Mouse (Mus musculus): Measurements from ENCODE around the gene Tufm. TPM values are rescaled to one million over a fixed set of nuclear protein-coding genes. Genes with fewer than 3 reads are reported as not detected.
"Not testable (repeated sequence)": the region's sequence is repeated elsewhere in the genome, so short reads cannot be mapped to it uniquely, and the experiment has no call there.

The Tufm gene
- total and polyA plus RNA-seq, 2 experiments = 90.8 to 163 TPM

- H3K4me1 ChIP-seq (ENCODE audit: control insufficient read depth, insufficient read depth, low read length) = no peaks in the 10 kb centered on the region; the same call in none of the 2 replicates
- H3K9ac ChIP-seq (ENCODE audit: low read depth, low read length) = no peak overlapping the region
- peak; percentile 60 for DNase-seq (ENCODE audit: extremely low read depth, low read depth, low spot score)
- peak overlapping the region; percentile 32; the same call in 1 of the 2 replicates for H3K4me3 ChIP-seq (ENCODE audit: insufficient read depth, low read depth, low read length)
- H3K36me3 ChIP-seq (ENCODE audit: control insufficient read depth, insufficient read depth, low read length) = no peaks in the 10 kb centered on the region
- no peak for TF ChIP-seq POLR2A (IDR thresholded peaks at IDR 0.05; ENCODE audit: extremely low read depth, insufficient read depth, low read length)
- TF ChIP-seq CTCF (IDR thresholded peaks at IDR 0.05; ENCODE audit: low read depth, low read length) = peak; percentile 36
- no peak overlapping the region for H3K27ac ChIP-seq (replicated peaks; ENCODE audit: insufficient read depth, low read depth, low read length)
- 18% methylated on average over 5 of the region's 5 CpGs for WGBS
- H3K27me3 ChIP-seq (ENCODE audit: control insufficient read depth, insufficient read depth, low read length) = no peaks in the 10 kb centered on the region
- no peaks in the 10 kb centered on the region for H3K79me2 ChIP-seq (ENCODE audit: control insufficient read depth, insufficient read depth, low read length)
These were observed 5.5 kb upstream of the Tufm start for GRCm38 (mm10) chr7:126481699-126482098.

GRCm38 (mm10) chr7:126482392-126482871, 4.7 kb upstream of the Tufm start:
- H3K79me2 ChIP-seq (ENCODE audit: control insufficient read depth, insufficient read depth, low read length) = no peaks in the 10 kb centered on the region
- TF ChIP-seq CTCF (IDR thresholded peaks at IDR 0.05; ENCODE audit: low read depth, low read length) (no peak), POLR2A (IDR thresholded peaks at IDR 0.05; ENCODE audit: extremely low read depth, insufficient read depth, low read length) (peak; percentile 76)
- peak overlapping the region; percentile 39 for H3K27ac ChIP-seq (replicated peaks; ENCODE audit: insufficient read depth, low read depth, low read length)
- H3K9ac ChIP-seq (ENCODE audit: low read depth, low read length) = peak overlapping the region; percentile 20
- H3K4me1 ChIP-seq (ENCODE audit: control insufficient read depth, insufficient read depth, low read length) = no peaks in the 10 kb centered on the region; the same call in none of the 2 replicates
- H3K27me3 ChIP-seq (ENCODE audit: control insufficient read depth, insufficient read depth, low read length) = no peaks in the 10 kb centered on the region
- DNase-seq (ENCODE audit: extremely low read depth, low read depth, low spot score) = peak; percentile 95
- no peaks in the 10 kb centered on the region for H3K36me3 ChIP-seq (ENCODE audit: control insufficient read depth, insufficient read depth, low read length)
- under 1% methylated on average over 22 of the region's 23 CpGs for WGBS
- peak overlapping the region; percentile 8; the same call in 1 of the 2 replicates for H3K4me3 ChIP-seq (ENCODE audit: insufficient read depth, low read depth, low read length)

DNA sequence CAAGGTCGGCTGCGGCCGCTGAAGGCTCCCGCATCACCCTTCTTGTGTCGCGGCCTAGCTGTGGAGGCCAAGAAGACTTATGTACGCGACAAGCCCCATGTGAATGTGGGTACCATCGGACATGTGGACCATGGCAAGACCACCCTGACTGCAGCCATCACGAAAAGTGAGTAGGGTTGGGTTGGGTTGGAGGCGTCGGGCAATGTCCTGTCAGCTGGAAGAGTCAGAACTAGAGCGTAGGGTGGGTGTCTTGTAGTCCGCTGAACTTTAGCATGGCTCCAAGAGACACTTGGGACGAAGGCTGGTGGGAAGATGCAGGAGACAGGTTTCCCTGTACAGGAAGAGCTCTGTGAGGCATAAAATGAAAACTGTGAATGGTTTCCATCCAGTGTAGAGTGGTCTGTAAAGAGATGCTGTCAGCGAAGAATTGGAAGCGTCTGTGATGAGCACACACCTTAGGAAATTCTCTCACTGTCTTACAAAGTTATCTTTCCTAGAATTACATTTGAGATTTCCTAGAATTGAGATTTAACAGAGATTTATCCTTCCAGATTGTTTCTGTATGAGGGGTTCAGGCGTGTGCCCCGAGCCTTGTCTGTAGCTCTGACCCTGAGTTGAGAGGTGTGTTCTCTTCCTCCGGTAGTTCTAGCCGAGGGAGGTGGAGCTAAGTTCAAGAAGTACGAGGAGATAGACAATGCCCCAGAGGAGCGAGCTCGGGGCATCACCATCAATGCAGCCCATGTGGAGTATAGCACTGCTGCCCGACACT, 640 bp downstream of the Tufm start:
- H3K4me3 ChIP-seq (ENCODE audit: insufficient read depth, low read depth, low read length) = peak overlapping the region; percentile 87
- H3K27ac ChIP-seq (replicated peaks; ENCODE audit: insufficient read depth, low read depth, low read length) = peak overlapping the region; percentile 18
- H3K9ac ChIP-seq (ENCODE audit: low read depth, low read length) = peak overlapping the region; percentile 90
- not testable (repeated sequence) for H3K4me1 ChIP-seq (ENCODE audit: control insufficient read depth, insufficient read depth, low read length); DNase-seq (ENCODE audit: extremely low read depth, low read depth, low spot score); H3K79me2 ChIP-seq (ENCODE audit: control insufficient read depth, insufficient read depth, low read length); H3K27me3 ChIP-seq (ENCODE audit: control insufficient read depth, insufficient read depth, low read length)
- 5% methylated on average over 25 of the region's 25 CpGs for WGBS
- H3K36me3 ChIP-seq (ENCODE audit: control insufficient read depth, insufficient read depth, low read length) = peaks cover 14% of the 10 kb centered on the region

- no peak overlapping the region for H3K4me3 ChIP-seq (ENCODE audit: insufficient read depth, low read depth, low read length)
These were observed 3.8 kb downstream of the Tufm start for GRCm38 (mm10) chr7:126491005-126491404.

DNA sequence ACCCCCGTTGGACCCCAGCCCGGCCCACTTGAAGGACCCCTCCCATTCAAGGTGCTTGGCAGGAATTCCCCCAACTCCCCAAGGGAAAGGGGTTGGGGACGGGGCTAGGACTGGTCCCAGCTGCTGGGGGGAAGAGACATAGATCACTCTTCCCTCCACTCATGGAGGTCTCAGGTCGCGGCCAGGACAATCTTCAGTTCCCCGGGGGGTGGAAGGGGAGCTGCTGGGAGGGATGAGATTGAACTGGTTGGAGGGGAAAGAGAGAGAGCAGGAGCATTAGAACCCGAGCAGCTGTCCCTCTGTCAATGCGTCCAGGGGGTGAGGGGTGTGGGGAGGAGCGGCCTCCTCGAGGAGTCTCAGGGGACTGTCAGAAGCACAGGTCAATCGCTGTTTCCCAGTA, 4.8 kb downstream of the Tufm start:
- peaks cover 49% of the 10 kb centered on the region for H3K36me3 ChIP-seq (ENCODE audit: control insufficient read depth, insufficient read depth, low read length)
- no peak overlapping the region for H3K4me3 ChIP-seq (ENCODE audit: insufficient read depth, low read depth, low read length)
- WGBS = 82% methylated on average over 11 of the region's 11 CpGs
- no peak overlapping the region for H3K27ac ChIP-seq (replicated peaks; ENCODE audit: insufficient read depth, low read depth, low read length)
- peaks cover 6% of the 10 kb centered on the region; the same call in 1 of the 2 replicates for H3K4me1 ChIP-seq (ENCODE audit: control insufficient read depth, insufficient read depth, low read length)
- no peak for TF ChIP-seq CTCF (IDR thresholded peaks at IDR 0.05; ENCODE audit: low read depth, low read length)
- no peak for TF ChIP-seq POLR2A (IDR thresholded peaks at IDR 0.05; ENCODE audit: extremely low read depth, insufficient read depth, low read length)
- no peaks in the 10 kb centered on the region for H3K79me2 ChIP-seq (ENCODE audit: control insufficient read depth, insufficient read depth, low read length)
- H3K9ac ChIP-seq (ENCODE audit: low read depth, low read length) = no peak overlapping the region
- no peaks in the 10 kb centered on the region for H3K27me3 ChIP-seq (ENCODE audit: control insufficient read depth, insufficient read depth, low read length)
- DNase-seq (ENCODE audit: extremely low read depth, low read depth, low spot score) = no peak

More at GRCm38 (mm10) chr7:126491005-126491404, 3.8 kb downstream of the Tufm start:
- Histone ChIP-seq H3K36me3 (ENCODE audit: control insufficient read depth, insufficient read depth, low read length) (peaks cover 41% of the 10 kb centered on the region), H3K79me2 (ENCODE audit: control insufficient read depth, insufficient read depth, low read length) (no peaks in the 10 kb centered on the region), H3K4me1 (ENCODE audit: control insufficient read depth, insufficient read depth, low read length) (peaks cover 6% of the 10 kb centered on the region; the same call in 1 of the 2 replicates), H3K27ac (replicated peaks; ENCODE audit: insufficient read depth, low read depth, low read length) (no peak overlapping the region), H3K27me3 (ENCODE audit: control insufficient read depth, insufficient read depth, low read length) (no peaks in the 10 kb centered on the region), H3K9ac (ENCODE audit: low read depth, low read length) (no peak overlapping the region)
- DNase-seq (ENCODE audit: extremely low read depth, low read depth, low spot score) = no peak
- TF ChIP-seq POLR2A (IDR thresholded peaks at IDR 0.05; ENCODE audit: extremely low read depth, insufficient read depth, low read length) (no peak), CTCF (IDR thresholded peaks at IDR 0.05; ENCODE audit: low read depth, low read length) (no peak)
- WGBS = 47% methylated on average over 1 of the region's 1 CpGs

GRCm38 (mm10) chr7:126494120-126494519, 7.0 kb downstream of the Tufm start:
- no peaks in the 10 kb centered on the region for H3K79me2 ChIP-seq (ENCODE audit: control insufficient read depth, insufficient read depth, low read length)
- 45% methylated on average over 6 of the region's 6 CpGs for WGBS
- DNase-seq (ENCODE audit: extremely low read depth, low read depth, low spot score) = peak; percentile 36
- H3K4me1 ChIP-seq (ENCODE audit: control insufficient read depth, insufficient read depth, low read length) = no peaks in the 10 kb centered on the region
- peaks cover 68% of the 10 kb centered on the region for H3K36me3 ChIP-seq (ENCODE audit: control insufficient read depth, insufficient read depth, low read length)
- H3K4me3 ChIP-seq (ENCODE audit: insufficient read depth, low read depth, low read length) = no peak overlapping the region
- TF ChIP-seq CTCF (IDR thresholded peaks at IDR 0.05; ENCODE audit: low read depth, low read length) (no peak), POLR2A (IDR thresholded peaks at IDR 0.05; ENCODE audit: extremely low read depth, insufficient read depth, low read length) (no peak)
- no peak overlapping the region for H3K27ac ChIP-seq (replicated peaks; ENCODE audit: insufficient read depth, low read depth, low read length)
- no peak overlapping the region for H3K9ac ChIP-seq (ENCODE audit: low read depth, low read length)
- H3K27me3 ChIP-seq (ENCODE audit: control insufficient read depth, insufficient read depth, low read length) = no peaks in the 10 kb centered on the region
